Mouse (Mus musculus) G1E (cell line): ENCODE results near the gene Sntb2. TPM values are rescaled to one million over a fixed set of nuclear protein-coding genes. Genes with fewer than 3 reads are reported as not detected.

Experiments
- ATAC-seq: 2 replicates; pipeline ENCODE4 v1.8.0; 2016; ENCODE audit warnings: mild to moderate bottlenecking; ENCODE audit not compliant: insufficient number of reproducible peaks, poor library complexity, low FRiP score, severe bottlenecking; ENCODE audit errors: extremely low read depth
- DNase-seq: peaks from one replicate; pipeline ENCODE4 v3.0.0; 2012; ENCODE audit warnings: low spot score
- H3K27me3 ChIP-seq: 2 replicates; pipeline ENCODE4 v1.6.1; 2012; ENCODE audit warnings: mild to moderate bottlenecking, low read length, inconsistent platforms; ENCODE audit not compliant: insufficient read depth
- H3K36me3 ChIP-seq: replicated peaks from 2 replicates; pipeline ENCODE3; 2012; ENCODE audit warnings: mild to moderate bottlenecking, inconsistent platforms
- H3K4me1 ChIP-seq: 2 replicates; pipeline ENCODE4 v1.6.1; 2012; ENCODE audit warnings: low read depth, low read length, inconsistent platforms, mixed read lengths; ENCODE audit not compliant: insufficient read depth
- H3K4me3 ChIP-seq: 2 replicates; pipeline ENCODE4 v1.5.1; 2012; ENCODE audit warnings: low read depth, mild to moderate bottlenecking, inconsistent platforms, low read length, moderate library complexity, mixed read lengths
- H3K9me3 ChIP-seq: replicated peaks from 2 replicates; pipeline ENCODE4 v1.6.1; 2012; ENCODE audit warnings: inconsistent platforms
- CTCF ChIP-seq: IDR thresholded peaks from 2 replicates; pipeline ENCODE4 v1.5.1; 2012; ENCODE audit warnings: low read depth, low read length, inconsistent platforms, mixed read lengths
- GATA1 ChIP-seq: IDR thresholded peaks from 2 replicates; pipeline ENCODE4 v1.6.1; 2012; ENCODE audit warnings: borderline replicate concordance, low read length, inconsistent platforms, mixed read lengths
- GATA2 ChIP-seq: IDR thresholded peaks from 2 replicates; pipeline ENCODE4 v1.6.1; 2012; ENCODE audit warnings: low read depth, low read length, inconsistent platforms, borderline replicate concordance
- POLR2AphosphoS5 ChIP-seq: IDR thresholded peaks from 2 replicates; pipeline ENCODE4 v1.6.1; 2012; ENCODE audit warnings: low read depth, low read length, inconsistent platforms; ENCODE audit not compliant: insufficient replicate concordance
- TAL1 ChIP-seq: conservative IDR thresholded peaks from 2 replicates; pipeline ENCODE4 v1.6.1; 2012; ENCODE audit warnings: low read depth, low read length, inconsistent platforms, mixed read lengths
- polyA plus RNA-seq: library from polyadenylated mRNA; stranded (reverse); fragments of >175 nt; gene quantifications from 2 replicates; pipeline ENCODE4 v1.2.3, GENCODE M21; 2012
- total RNA-seq, 2 experiments: library from RNA; stranded (forward) in 1 of 2; stranded (reverse) in 1 of 2; fragments of 200-1000 nt in 1 of 2; fragments of >200 nt in 1 of 2; fragmentation: Nextera tagmentation in 1 of 2; gene quantifications; 2 replicates each; pipeline ENCODE4 v1.2.3; 2014 to 2017

Sntb2 gene
- total and polyA plus RNA-seq, 3 experiments = 6.5 to 9.4 (median 8.1) TPM

- Histone ChIP-seq H3K4me1 (peaks cover 15% of the 10 kb centered on the region), H3K9me3 (no peaks in the 10 kb centered on the region), H3K27me3 (peaks cover 2% of the 10 kb centered on the region; the same call in 1 of the 2 replicates), H3K36me3 (no peaks in the 10 kb centered on the region), H3K4me3 (no peak overlapping the region)
- ATAC-seq = no peak
- DNase-seq = no peak
- no peak for TF ChIP-seq POLR2AphosphoS5
- no peak for TF ChIP-seq GATA1
- TF ChIP-seq GATA2 = no peak
- no peak for TF ChIP-seq CTCF
- no peak for TF ChIP-seq TAL1
These were observed 40.2 kb downstream of the Sntb2 start for GRCm38 (mm10) chr8:106975764-106976163.

GRCm38 (mm10) chr8:106976436-106976835 lies 40.9 kb downstream of the Sntb2 start:
- ATAC-seq = no peak
- Histone ChIP-seq H3K36me3 (peaks cover 3% of the 10 kb centered on the region), H3K9me3 (no peaks in the 10 kb centered on the region), H3K27me3 (peaks cover 2% of the 10 kb centered on the region; the same call in 1 of the 2 replicates), H3K4me1 (peaks cover 15% of the 10 kb centered on the region), H3K4me3 (no peak overlapping the region)
- TF ChIP-seq POLR2AphosphoS5 = no peak
- no peak for TF ChIP-seq GATA1
- no peak for TF ChIP-seq GATA2
- TF ChIP-seq TAL1 = no peak
- no peak for TF ChIP-seq CTCF
- no peak for DNase-seq

- peaks cover 3% of the 10 kb centered on the region for H3K4me1 ChIP-seq
- H3K4me3 ChIP-seq = no peak overlapping the region
- ATAC-seq (no peak), DNase-seq (no peak)
- H3K27me3 ChIP-seq = peaks cover 2% of the 10 kb centered on the region; the same call in 1 of the 2 replicates
- peaks cover 6% of the 10 kb centered on the region for H3K36me3 ChIP-seq
- H3K9me3 ChIP-seq = no peaks in the 10 kb centered on the region
- TF ChIP-seq GATA2 (no peak), TAL1 (no peak), GATA1 (no peak), CTCF (no peak), POLR2AphosphoS5 (no peak)
These were observed 43.3 kb downstream of the Sntb2 start for GRCm38 (mm10) chr8:106978755-106979251.

- TF ChIP-seq GATA1 (no peak), POLR2AphosphoS5 (no peak), CTCF (no peak), GATA2 (no peak)
- ATAC-seq = no peak
- Histone ChIP-seq H3K4me3 (no peak overlapping the region), H3K4me1 (no peaks in the 10 kb centered on the region), H3K27me3 (no peaks in the 10 kb centered on the region), H3K36me3 (peaks cover 15% of the 10 kb centered on the region), H3K9me3 (no peaks in the 10 kb centered on the region)
- no peak for DNase-seq
These were observed 49.9 kb downstream of the Sntb2 start for GRCm38 (mm10) chr8:106985404-106985821.

GRCm38 (mm10) chr8:106985951-106986350 lies 50.4 kb downstream of the Sntb2 start:
- no peak for ATAC-seq
- Histone ChIP-seq H3K27me3 (no peaks in the 10 kb centered on the region), H3K4me3 (no peak overlapping the region), H3K4me1 (no peaks in the 10 kb centered on the region), H3K9me3 (no peaks in the 10 kb centered on the region), H3K36me3 (peaks cover 15% of the 10 kb centered on the region)
- no peak for DNase-seq
- no peak for TF ChIP-seq TAL1
- TF ChIP-seq GATA1 = no peak
- TF ChIP-seq CTCF = no peak

- no peaks in the 10 kb centered on the region for H3K9me3 ChIP-seq
- DNase-seq (no peak), ATAC-seq (no peak)
- H3K36me3 ChIP-seq = peaks cover 18% of the 10 kb centered on the region
- TF ChIP-seq CTCF = no peak
- no peak for TF ChIP-seq TAL1
- no peak for TF ChIP-seq GATA2
- no peak for TF ChIP-seq POLR2AphosphoS5
- no peak for TF ChIP-seq GATA1
- no peaks in the 10 kb centered on the region for H3K27me3 ChIP-seq
- H3K4me1 ChIP-seq = no peaks in the 10 kb centered on the region
- no peak overlapping the region for H3K4me3 ChIP-seq
These were observed 52.0 kb downstream of the Sntb2 start for GRCm38 (mm10) chr8:106987557-106987956.
